Comparison of ENCODE assay signal across 22 mouse cellular contexts in genomic region chr10:80450599-80450998, GRCm38 (mm10). TPM values are rescaled to one million over a fixed set of nuclear protein-coding genes. Genes with fewer than 3 reads are reported as not detected.
DNase-seq lines count a peak whose midpoint lies in the region; ATAC-seq and TF ChIP-seq lines count a peak whose summit lies in the region.
"Had no signal": no experiment of that assay in that cellular context is flagged by ENCODE, and none has a peak within 500 bp of the region (broad histone marks: within the 10 kb centered on the region; RNA-seq: fewer than 3 reads in every experiment).

No protein-coding gene starts in this region.

- peak; percentile 50 for DNase-seq in embryo, embryonic 10 days (ENCODE audit: low spot score)
- DNase-seq in embryo, embryonic 9.5 days (ENCODE audit: extremely low spot score) = no peak
- DNase-seq in lung, embryonic 14.5 days = peak; percentile 13
- no peak for DNase-seq in lung, postnatal 14 days
- DNase-seq in embryonic facial prominence, embryonic 10.5 days (ENCODE audit: low spot score) = peak; percentile 35
- DNase-seq in midbrain, embryonic 11.5 days (ENCODE audit: low spot score, missing footprints) = no peak
- DNase-seq: adrenal gland, adult 2 months; cerebellum, adult 2 months; forebrain, postnatal 0 days; gastrocnemius, adult 2 months; kidney, adult 18-20 months; kidney, postnatal 14 days; lung, postnatal 4 days; thymus, postnatal 4 days had no signal

- peaks cover 11% of the 10 kb centered on the region for H3K27me3 ChIP-seq in lung, embryonic 14.5 days (ENCODE audit: insufficient read depth, low read length)
- H3K27me3 ChIP-seq in embryonic facial prominence, embryonic 10.5 days (replicated peaks; ENCODE audit: low read depth, poor library complexity, severe bottlenecking) = peaks cover 50% of the 10 kb centered on the region
- peaks cover 12% of the 10 kb centered on the region for H3K27me3 ChIP-seq in liver, embryonic 16.5 days (ENCODE audit: control insufficient read depth, insufficient read depth, low read depth, low read length)
- H3K27me3 ChIP-seq in midbrain, embryonic 11.5 days (ENCODE audit: control insufficient read depth, insufficient read depth, low read length) = no peaks in the 10 kb centered on the region

- no peak overlapping the region for H3K27ac ChIP-seq in lung, embryonic 14.5 days (ENCODE audit: low read depth)
- H3K27ac ChIP-seq in embryonic facial prominence, embryonic 10.5 days (replicated peaks) = no peak overlapping the region
- no peak overlapping the region for H3K27ac ChIP-seq in liver, embryonic 16.5 days (ENCODE audit: low read length)
- no peak overlapping the region for H3K27ac ChIP-seq in midbrain, embryonic 11.5 days (ENCODE audit: low read depth, low read length)
- H3K27ac ChIP-seq: gastrocnemius, adult 2 months; hindbrain, embryonic 15.5 days; neural tube, embryonic 12.5 days had no signal

- no peak for TF ChIP-seq CTCF in lung, embryonic 14.5 days (IDR thresholded peaks at IDR 0.05; ENCODE audit: low read depth)

- H3K4me2 ChIP-seq in lung, embryonic 14.5 days = no peak overlapping the region
- no peak overlapping the region for H3K4me2 ChIP-seq in liver, embryonic 16.5 days (ENCODE audit: low read depth, low read length)
- H3K4me2 ChIP-seq in midbrain, embryonic 11.5 days = no peak overlapping the region
- H3K4me2 ChIP-seq: hindbrain, embryonic 15.5 days; neural tube, embryonic 12.5 days had no signal

- ATAC-seq in lung, embryonic 14.5 days (ENCODE audit: insufficient read depth) = no peak
- peak; percentile 45 for ATAC-seq in liver, embryonic 16.5 days (ENCODE audit: low read depth)
- ATAC-seq in midbrain, embryonic 11.5 days (ENCODE audit: low FRiP score) = no peak
- ATAC-seq in cerebellum, adult (ENCODE audit: insufficient number of reproducible peaks, low FRiP score, low TSS enrichment) = no peak
- ATAC-seq: forebrain, postnatal 0 days; midbrain, embryonic 16.5 days had no signal

- 8% methylated on average over 6 of the region's 6 CpGs for WGBS in lung, embryonic 14.5 days
- 9% methylated on average over 6 of the region's 6 CpGs for WGBS in embryonic facial prominence, embryonic 10.5 days
- WGBS in liver, embryonic 16.5 days (ENCODE audit: insufficient replicate concordance) = 12% methylated on average over 6 of the region's 6 CpGs
- 8% methylated on average over 6 of the region's 6 CpGs for WGBS in midbrain, embryonic 11.5 days

- H3K36me3 ChIP-seq in lung, embryonic 14.5 days (ENCODE audit: insufficient read depth) = no peaks in the 10 kb centered on the region
- H3K36me3 ChIP-seq in embryonic facial prominence, embryonic 10.5 days (replicated peaks) = no peaks in the 10 kb centered on the region
- no peaks in the 10 kb centered on the region for H3K36me3 ChIP-seq in liver, embryonic 16.5 days (ENCODE audit: control insufficient read depth, insufficient read depth)
- H3K36me3 ChIP-seq in midbrain, embryonic 11.5 days (ENCODE audit: control insufficient read depth, insufficient read depth, low read length) = no peaks in the 10 kb centered on the region
- H3K36me3 ChIP-seq: hindbrain, embryonic 15.5 days; neural tube, embryonic 12.5 days had no signal

- H3K4me3 ChIP-seq in lung, embryonic 14.5 days (ENCODE audit: low read depth, low read length) = no peak overlapping the region
- peak overlapping the region; percentile 18; the same call in 1 of the 2 replicates for H3K4me3 ChIP-seq in embryonic facial prominence, embryonic 10.5 days
- no peak overlapping the region for H3K4me3 ChIP-seq in liver, embryonic 16.5 days (ENCODE audit: low read depth, low read length)
- H3K4me3 ChIP-seq in midbrain, embryonic 11.5 days (ENCODE audit: low read depth, low read length) = no peak overlapping the region
- H3K4me3 ChIP-seq: erythroblast, embryonic 14.5 days; gastrocnemius, adult 2 months; hindbrain, embryonic 15.5 days; neural tube, embryonic 12.5 days had no signal

- H3K9me3 ChIP-seq in lung, embryonic 14.5 days (ENCODE audit: low read depth, low read length) = no peaks in the 10 kb centered on the region
- H3K9me3 ChIP-seq in embryonic facial prominence, embryonic 10.5 days = no peaks in the 10 kb centered on the region
- no peaks in the 10 kb centered on the region for H3K9me3 ChIP-seq in liver, embryonic 16.5 days (replicated peaks; ENCODE audit: control insufficient read depth, low read length)
- H3K9me3 ChIP-seq in midbrain, embryonic 11.5 days (ENCODE audit: control insufficient read depth, low read length) = no peaks in the 10 kb centered on the region
- H3K9me3 ChIP-seq: hindbrain, embryonic 15.5 days; neural tube, embryonic 12.5 days had no signal

- no peaks in the 10 kb centered on the region for H3K4me1 ChIP-seq in lung, embryonic 14.5 days (ENCODE audit: insufficient read depth)
- H3K4me1 ChIP-seq in embryonic facial prominence, embryonic 10.5 days = peaks cover 16% of the 10 kb centered on the region
- H3K4me1 ChIP-seq in liver, embryonic 16.5 days (ENCODE audit: control insufficient read depth, low read depth, low read length) = peaks cover 18% of the 10 kb centered on the region
- peaks cover 4% of the 10 kb centered on the region; the same call in 1 of the 2 replicates for H3K4me1 ChIP-seq in midbrain, embryonic 11.5 days (ENCODE audit: control insufficient read depth, insufficient read depth, low read length)
- H3K4me1 ChIP-seq: neural tube, embryonic 12.5 days had no signal

- no peak overlapping the region for H3K9ac ChIP-seq in lung, embryonic 14.5 days
- no peak overlapping the region for H3K9ac ChIP-seq in liver, embryonic 16.5 days (ENCODE audit: low read depth, low read length)
- H3K9ac ChIP-seq in midbrain, embryonic 11.5 days (ENCODE audit: low read length) = no peak overlapping the region
- H3K9ac ChIP-seq: forebrain, postnatal 0 days; hindbrain, embryonic 15.5 days; neural tube, embryonic 12.5 days had no signal

RNA-seq across cellular contexts. Expression of gene Tcf3, which starts 17.2 kb away (rescaled TPM):
- polyA plus RNA-seq in lung, embryonic 14.5 days (2014; fragmentation: Nextera tagmentation; extraction: Ambion mirVana) = 148 and 175 TPM in 2 replicates
- 225 and 235 TPM in 2 replicates for polyA plus RNA-seq in embryonic facial prominence, embryonic 10.5 days (2016; fragmentation: Nextera tagmentation; extraction: Ambion mirVana)
- 39.8 and 44.4 TPM in 2 replicates for polyA plus RNA-seq in liver, embryonic 16.5 days (2015; fragmentation: Nextera tagmentation; extraction: Ambion mirVana)
- 135 and 154 TPM in 2 replicates for polyA plus RNA-seq in midbrain, embryonic 11.5 days (2014; fragmentation: Nextera tagmentation; extraction: Ambion mirVana)

RNA-seq across cellular contexts. Expression of gene Uqcr11, which starts 44.0 kb away (rescaled TPM):
- 663 and 669 TPM in 2 replicates for polyA plus RNA-seq in lung, embryonic 14.5 days (2014; fragmentation: Nextera tagmentation; extraction: Ambion mirVana)
- polyA plus RNA-seq in embryonic facial prominence, embryonic 10.5 days (2016; fragmentation: Nextera tagmentation; extraction: Ambion mirVana) = 615 and 629 TPM in 2 replicates
- 509 and 519 TPM in 2 replicates for polyA plus RNA-seq in liver, embryonic 16.5 days (2015; fragmentation: Nextera tagmentation; extraction: Ambion mirVana)
- polyA plus RNA-seq in midbrain, embryonic 11.5 days (2014; fragmentation: Nextera tagmentation; extraction: Ambion mirVana) = 404 and 476 TPM in 2 replicates

RNA-seq across cellular contexts. Expression of gene Onecut3, which starts 44.0 kb away (rescaled TPM):
- not detected in 2 replicates for polyA plus RNA-seq in lung, embryonic 14.5 days (2014; fragmentation: Nextera tagmentation; extraction: Ambion mirVana)
- 0.17 and 0.58 TPM in 2 replicates for polyA plus RNA-seq in embryonic facial prominence, embryonic 10.5 days (2016; fragmentation: Nextera tagmentation; extraction: Ambion mirVana)
- polyA plus RNA-seq in liver, embryonic 16.5 days (2015; fragmentation: Nextera tagmentation; extraction: Ambion mirVana) = 0.02 TPM in 1 of 2 replicates, not detected in the other
- 2.7 and 2.8 TPM in 2 replicates for polyA plus RNA-seq in midbrain, embryonic 11.5 days (2014; fragmentation: Nextera tagmentation; extraction: Ambion mirVana)
- polyA plus RNA-seq: adrenal gland, adult 2 months; cortical plate, adult 2 months; erythroblast, embryonic 14.5 days; heart, postnatal 0 days had no signal

RNA-seq across cellular contexts. Expression of gene Mbd3, which starts 51.2 kb away (rescaled TPM):
- polyA plus RNA-seq in lung, embryonic 14.5 days (2014; fragmentation: Nextera tagmentation; extraction: Ambion mirVana) = 224 and 268 TPM in 2 replicates
- polyA plus RNA-seq in embryonic facial prominence, embryonic 10.5 days (2016; fragmentation: Nextera tagmentation; extraction: Ambion mirVana) = 371 and 377 TPM in 2 replicates
- 49.2 and 52.7 TPM in 2 replicates for polyA plus RNA-seq in liver, embryonic 16.5 days (2015; fragmentation: Nextera tagmentation; extraction: Ambion mirVana)
- polyA plus RNA-seq in midbrain, embryonic 11.5 days (2014; fragmentation: Nextera tagmentation; extraction: Ambion mirVana) = 222 and 252 TPM in 2 replicates

Comparison
In these comparisons a context has a peak if more than half of its experiments do, and no peak if none do; other contexts are left out.
1. DNase-seq: peak in embryo, embryonic 10 days (single experiment), lung, embryonic 14.5 days (single experiment) and embryonic facial prominence, embryonic 10.5 days (single experiment); none in embryo, embryonic 9.5 days (single experiment), lung, postnatal 14 days (single experiment) and midbrain, embryonic 11.5 days (single experiment).